Mouse (Mus musculus) embryonic facial prominence, embryonic 12.5 days (tissue): ENCODE measurements at regions not wholly inside any gene's neighbourhood (a gene's known extent, or its start where the extent isn't known, plus 50 kb on each side); places are given as distances from the start of the nearest gene placed in this dataset.

Experiments
- ATAC-seq: fragments of 200-750 bp; cut with Nextera tagmentation; 2 replicates; pipeline ENCODE4 v1.8.0; 2017; ENCODE audit not compliant: insufficient number of reproducible peaks, insufficient read depth, low FRiP score, low TSS enrichment
- H3K27ac ChIP-seq: fragments of 300-500 bp; sonication (generic); 2 replicates; pipeline ENCODE4 v1.5.1; 2016; ENCODE audit warnings: mild to moderate bottlenecking
- H3K27me3 ChIP-seq: fragments of 300-500 bp; sonication (generic); 2 replicates; pipeline ENCODE4 v1.6.1; 2016; ENCODE audit warnings: mild to moderate bottlenecking, moderate library complexity
- H3K36me3 ChIP-seq: fragments of 300-500 bp; sonication (generic); 2 replicates; pipeline ENCODE4 v1.6.1; 2016; ENCODE audit warnings: mild to moderate bottlenecking
- H3K4me1 ChIP-seq: fragments of 300-500 bp; sonication (generic); 2 replicates; pipeline ENCODE4 v1.6.1; 2016
- H3K4me2 ChIP-seq: fragments of 300-500 bp; sonication (generic); replicated peaks from 2 replicates; pipeline ENCODE4 v1.6.1; 2016; ENCODE audit warnings: mild to moderate bottlenecking, moderate library complexity
- H3K4me3 ChIP-seq: fragments of 300-500 bp; sonication (generic); 2 replicates; pipeline ENCODE4 v1.5.1; 2016; ENCODE audit warnings: mild to moderate bottlenecking
- H3K9ac ChIP-seq: fragments of 300-500 bp; sonication (generic); 2 replicates; pipeline ENCODE4 v1.6.1; 2016; ENCODE audit warnings: mild to moderate bottlenecking, moderate library complexity
- H3K9me3 ChIP-seq: fragments of 300-500 bp; sonication (generic); 2 replicates; pipeline ENCODE4 v1.6.1; 2016; ENCODE audit warnings: mild to moderate bottlenecking, moderate library complexity
- WGBS: fragments of 180-500 bp; shearing (Covaris S2); methylation state at CpG from one replicate; pipeline ENCODE4 v1.1.7; 2016; 5-methylcytosine and 5-hydroxymethylcytosine counted together

DNA sequence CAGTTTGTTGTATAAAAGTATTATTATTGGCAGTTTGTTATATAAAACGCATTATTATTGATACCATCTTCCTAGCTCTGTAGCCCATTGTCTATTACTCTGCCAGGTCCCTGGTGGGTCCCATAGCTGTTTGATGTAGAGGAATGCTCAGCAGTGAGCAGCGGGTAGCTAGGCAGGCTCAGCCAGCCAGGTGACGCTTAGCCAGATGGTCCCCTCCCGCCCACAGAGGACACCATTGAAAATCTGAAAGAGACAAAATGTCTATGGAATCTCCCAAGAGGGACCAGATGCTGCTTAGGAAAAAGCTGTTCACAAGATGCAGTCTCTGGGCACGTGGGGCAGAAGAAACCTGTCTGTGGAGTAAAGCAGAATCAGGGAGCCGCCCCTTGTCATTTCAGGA, 526.5 kb upstream of the Btbd3 start:
- Histone ChIP-seq H3K4me3 (no peak overlapping the region), H3K27me3 (no peaks in the 10 kb centered on the region), H3K9me3 (no peaks in the 10 kb centered on the region), H3K36me3 (no peaks in the 10 kb centered on the region), H3K27ac (no peak overlapping the region), H3K9ac (no peak overlapping the region), H3K4me1 (peaks cover 2% of the 10 kb centered on the region; the same call in 1 of the 2 replicates), H3K4me2 (no peak overlapping the region)
- no peak for ATAC-seq
- WGBS: 57% methylated on average over 6 of the region's 6 CpGs

DNA sequence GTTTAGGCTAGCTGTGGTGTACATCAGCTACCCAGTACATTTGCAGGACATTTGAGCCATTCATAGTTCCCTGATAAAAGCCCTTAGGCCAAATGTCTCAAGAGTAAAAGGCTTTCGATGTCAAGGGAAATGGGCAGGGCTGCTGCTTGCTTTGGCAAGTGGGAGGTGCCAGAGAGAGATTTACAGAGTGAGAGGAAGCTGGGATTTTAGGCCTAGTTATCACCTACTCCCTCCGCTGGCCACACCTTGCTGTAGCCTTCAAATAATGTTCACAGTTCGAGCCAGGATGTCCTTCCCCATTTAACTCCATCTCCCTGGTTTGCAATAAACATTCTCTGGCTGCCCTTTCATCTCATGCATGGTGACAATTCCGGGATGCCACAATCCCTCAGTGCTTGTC, 527.2 kb upstream of the Btbd3 start:
- Histone ChIP-seq H3K4me1 (peaks cover 2% of the 10 kb centered on the region; the same call in 1 of the 2 replicates), H3K9me3 (no peaks in the 10 kb centered on the region), H3K4me3 (no peak overlapping the region), H3K27ac (no peak overlapping the region), H3K4me2 (no peak overlapping the region), H3K36me3 (no peaks in the 10 kb centered on the region), H3K27me3 (no peaks in the 10 kb centered on the region), H3K9ac (no peak overlapping the region)
- no peak for ATAC-seq
- WGBS: 36% methylated on average over 4 of the region's 4 CpGs

DNA sequence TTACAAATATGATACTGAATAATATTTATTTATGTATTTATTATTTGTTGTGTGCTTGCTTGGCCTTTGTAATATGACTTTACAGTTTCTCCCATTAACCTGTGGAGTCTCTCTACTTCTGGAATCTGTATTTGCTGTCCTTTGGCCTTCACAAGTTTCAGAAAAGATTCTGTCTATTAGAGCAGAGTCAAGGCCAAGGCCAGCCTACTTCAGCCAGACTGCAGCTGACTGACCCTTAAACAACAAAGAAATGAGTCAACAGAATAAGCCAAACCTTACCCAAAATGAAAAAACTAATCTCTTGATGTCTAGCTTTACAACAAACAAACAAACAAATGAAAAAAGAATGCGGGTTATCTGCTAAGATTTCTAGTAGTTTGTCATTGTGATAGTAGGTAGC, 532.7 kb upstream of the Btbd3 start:
- Histone ChIP-seq H3K9ac (no peak overlapping the region), H3K4me3 (no peak overlapping the region), H3K9me3 (no peaks in the 10 kb centered on the region), H3K27me3 (no peaks in the 10 kb centered on the region), H3K36me3 (no peaks in the 10 kb centered on the region), H3K4me2 (no peak overlapping the region), H3K4me1 (no peaks in the 10 kb centered on the region), H3K27ac (no peak overlapping the region)
- WGBS: 91% methylated on average over 1 of the region's 1 CpGs
- no peak for ATAC-seq

DNA sequence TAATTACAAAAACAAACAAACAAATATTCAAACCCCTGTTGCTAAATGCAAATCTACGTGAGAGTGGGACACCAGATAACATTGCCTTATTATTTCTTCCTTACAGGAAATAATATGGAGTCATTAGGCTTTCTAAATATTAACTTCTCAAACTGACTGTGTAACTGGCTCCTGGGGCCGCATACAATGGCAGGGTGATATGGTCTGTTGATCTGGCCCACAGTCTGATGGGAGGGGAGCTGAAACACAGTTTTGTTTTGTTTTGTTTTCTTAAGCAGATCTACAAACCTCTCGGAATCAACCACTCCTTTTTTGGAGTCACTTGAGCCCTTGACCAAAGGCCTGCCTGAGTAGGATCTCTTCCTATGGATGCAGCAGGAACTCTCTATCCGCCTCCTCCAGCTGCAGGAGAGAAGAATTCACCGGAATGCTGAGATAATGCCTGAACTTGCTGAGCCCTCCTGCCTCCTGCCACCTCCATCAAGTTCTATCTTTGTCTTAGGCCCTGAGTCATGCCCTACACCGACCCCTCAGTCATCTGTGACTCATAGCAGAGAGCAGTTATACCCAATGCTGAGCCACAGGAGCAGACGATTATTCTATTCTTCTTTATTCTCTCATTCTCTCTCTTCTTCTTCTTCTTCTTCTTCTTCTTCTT, 534.5 kb upstream of the Btbd3 start:
- H3K9ac ChIP-seq: no peak overlapping the region
- 69% methylated on average over 7 of the region's 7 CpGs for WGBS
- no peaks in the 10 kb centered on the region for H3K9me3 ChIP-seq
- no peak overlapping the region for H3K27ac ChIP-seq
- H3K4me1 ChIP-seq: no peaks in the 10 kb centered on the region
- H3K4me2 ChIP-seq: no peak overlapping the region
- H3K27me3 ChIP-seq: no peaks in the 10 kb centered on the region
- H3K4me3 ChIP-seq: no peak overlapping the region
- ATAC-seq: no peak
- no peaks in the 10 kb centered on the region for H3K36me3 ChIP-seq

- WGBS: 74% methylated on average over 2 of the region's 2 CpGs
- H3K27me3 ChIP-seq: no peaks in the 10 kb centered on the region
- H3K4me1 ChIP-seq: no peaks in the 10 kb centered on the region
- no peak overlapping the region for H3K9ac ChIP-seq
- H3K36me3 ChIP-seq: no peaks in the 10 kb centered on the region
- no peak overlapping the region for H3K4me3 ChIP-seq
- no peak overlapping the region for H3K27ac ChIP-seq
- no peak overlapping the region for H3K4me2 ChIP-seq
- H3K9me3 ChIP-seq: no peaks in the 10 kb centered on the region
- ATAC-seq: 0 out of 2 replicates have a peak, but pooled peaks have one; percentile 28
These were observed 540.5 kb upstream of the Btbd3 start for GRCm38 (mm10) chr2:137715891-137716290.

- 8% methylated on average over 4 of the region's 4 CpGs for WGBS
- Histone ChIP-seq H3K36me3 (no peaks in the 10 kb centered on the region), H3K27ac (no peak overlapping the region), H3K9ac (no peak overlapping the region), H3K4me1 (peaks cover 12% of the 10 kb centered on the region), H3K4me2 (no peak overlapping the region), H3K9me3 (no peaks in the 10 kb centered on the region), H3K4me3 (no peak overlapping the region), H3K27me3 (no peaks in the 10 kb centered on the region)
- ATAC-seq: peak; percentile 47; the same call in 1 of the 2 replicates
These were observed 549.8 kb upstream of the Btbd3 start for GRCm38 (mm10) chr2:137706528-137706988.

DNA sequence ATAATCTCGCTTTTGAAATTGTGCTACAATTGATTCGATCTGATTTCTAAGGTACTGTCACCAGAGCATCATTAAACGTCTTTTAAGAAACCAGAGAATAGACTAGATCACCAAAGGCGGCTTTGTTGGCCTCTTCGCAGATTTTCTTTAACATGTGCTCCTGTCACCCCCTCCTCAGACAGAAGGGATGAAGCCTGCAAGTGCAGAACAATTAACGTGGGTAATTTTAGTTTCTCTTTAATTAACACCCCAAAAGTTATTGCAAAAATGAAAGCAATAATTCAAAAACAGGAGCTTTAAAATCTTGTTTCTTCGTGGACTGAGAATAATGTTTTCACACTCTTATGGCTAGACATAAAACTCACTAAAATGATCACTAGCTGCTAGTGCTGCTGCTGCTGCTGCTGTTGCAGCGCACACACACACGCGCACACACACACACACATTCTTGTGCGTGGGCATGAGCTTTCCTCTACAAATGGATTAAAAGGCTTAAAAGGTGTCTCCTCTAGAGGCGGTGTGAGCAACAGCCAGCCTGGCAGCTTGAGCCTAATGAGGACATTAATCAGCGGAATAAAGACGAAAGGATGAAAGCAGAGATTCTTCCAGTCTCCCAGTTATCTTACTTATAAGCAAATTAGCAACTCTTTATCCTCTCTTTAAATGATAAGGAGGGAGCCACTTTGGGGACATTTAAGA, 550.5 kb upstream of the Btbd3 start:
- no peaks in the 10 kb centered on the region for H3K9me3 ChIP-seq
- H3K4me1 ChIP-seq: peaks cover 12% of the 10 kb centered on the region
- H3K4me2 ChIP-seq: peak overlapping the region; percentile 24; the same call in 1 of the 2 replicates
- H3K4me3 ChIP-seq: no peak overlapping the region
- H3K27me3 ChIP-seq: no peaks in the 10 kb centered on the region
- no peaks in the 10 kb centered on the region for H3K36me3 ChIP-seq
- 44% methylated on average over 14 of the region's 14 CpGs for WGBS
- no peak overlapping the region for H3K9ac ChIP-seq
- no peak overlapping the region for H3K27ac ChIP-seq
- no peak for ATAC-seq

- H3K4me2 ChIP-seq: no peak overlapping the region
These were observed 551.2 kb upstream of the Btbd3 start for GRCm38 (mm10) chr2:137704948-137705723.

GRCm38 (mm10) chr2:137704565-137704947, 551.8 kb upstream of the Btbd3 start:
- 72% methylated on average over 6 of the region's 6 CpGs for WGBS
- no peaks in the 10 kb centered on the region for H3K27me3 ChIP-seq

More at GRCm38 (mm10) chr2:137704948-137705723, 551.2 kb upstream of the Btbd3 start:
- no peaks in the 10 kb centered on the region for H3K9me3 ChIP-seq
- ATAC-seq: no peak
- H3K4me3 ChIP-seq: no peak overlapping the region
- H3K36me3 ChIP-seq: no peaks in the 10 kb centered on the region
- H3K4me1 ChIP-seq: peaks cover 12% of the 10 kb centered on the region
- WGBS: 60% methylated on average over 12 of the region's 12 CpGs
- no peaks in the 10 kb centered on the region for H3K27me3 ChIP-seq
- no peak overlapping the region for H3K9ac ChIP-seq
- H3K27ac ChIP-seq: no peak overlapping the region

DNA sequence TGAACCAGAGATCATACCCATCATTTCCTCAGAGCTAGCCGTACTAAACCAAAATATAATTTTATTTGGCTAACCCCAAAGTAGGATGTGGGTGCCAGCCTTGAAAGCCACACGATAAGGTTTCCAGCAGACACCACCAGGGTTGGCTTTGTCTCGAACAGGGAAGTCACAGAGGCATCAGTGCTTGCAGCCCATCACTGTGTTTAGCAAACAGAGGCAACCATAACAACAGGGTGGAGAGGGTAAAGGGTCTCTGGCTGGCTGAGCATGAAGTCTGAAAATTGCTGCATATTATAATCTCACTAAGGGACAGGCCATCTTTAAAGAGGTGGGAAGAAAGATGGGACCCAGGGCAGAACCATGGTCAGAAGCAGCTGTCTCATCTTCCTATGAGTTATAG, 552.3 kb upstream of the Btbd3 start:
- no peak overlapping the region for H3K9ac ChIP-seq
- H3K27me3 ChIP-seq: no peaks in the 10 kb centered on the region
- WGBS: 71% methylated on average over 3 of the region's 3 CpGs
- H3K27ac ChIP-seq: no peak overlapping the region
- peaks cover 12% of the 10 kb centered on the region for H3K4me1 ChIP-seq
- no peak for ATAC-seq
- no peak overlapping the region for H3K4me2 ChIP-seq
- no peaks in the 10 kb centered on the region for H3K9me3 ChIP-seq
- no peak overlapping the region for H3K4me3 ChIP-seq
- no peaks in the 10 kb centered on the region for H3K36me3 ChIP-seq

More at GRCm38 (mm10) chr2:137704565-137704947, 551.8 kb upstream of the Btbd3 start:
- Histone ChIP-seq H3K9ac (no peak overlapping the region), H3K36me3 (no peaks in the 10 kb centered on the region), H3K9me3 (no peaks in the 10 kb centered on the region), H3K27ac (no peak overlapping the region), H3K4me3 (no peak overlapping the region), H3K4me2 (no peak overlapping the region), H3K4me1 (peaks cover 12% of the 10 kb centered on the region)
- ATAC-seq: no peak

DNA sequence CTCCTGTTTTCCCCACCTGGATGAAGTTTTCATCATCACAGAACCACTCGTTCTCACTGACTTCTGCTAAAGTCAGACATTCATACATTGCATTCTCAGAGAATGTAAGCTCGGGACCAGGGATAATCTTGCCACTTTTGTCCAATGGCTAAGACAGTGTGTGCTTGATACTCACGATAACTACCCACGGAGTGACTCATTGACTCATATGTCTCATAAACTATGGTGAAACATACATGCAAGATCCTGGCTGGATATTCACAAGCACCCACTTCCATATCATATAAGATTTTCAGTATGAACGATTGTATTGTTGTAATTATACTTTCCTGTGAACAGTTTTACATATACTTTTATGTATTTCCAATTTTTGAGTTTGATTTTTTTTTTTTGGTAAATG, 560.5 kb upstream of the Btbd3 start:
- no peaks in the 10 kb centered on the region for H3K36me3 ChIP-seq
- H3K4me3 ChIP-seq: no peak overlapping the region
- H3K9me3 ChIP-seq: no peaks in the 10 kb centered on the region
- WGBS: 83% methylated on average over 5 of the region's 5 CpGs
- ATAC-seq: no peak
- no peak overlapping the region for H3K9ac ChIP-seq
- 0 out of 2 replicates have a peak, but pooled peaks cover under 1% of the 10 kb centered on the region for H3K4me1 ChIP-seq
- H3K27me3 ChIP-seq: no peaks in the 10 kb centered on the region
- no peak overlapping the region for H3K4me2 ChIP-seq
- no peak overlapping the region for H3K27ac ChIP-seq
